Mouse (Mus musculus) heart, embryonic 13.5 days (tissue): ENCODE data around the gene Dlg5. TPM values are rescaled to one million over a fixed set of nuclear protein-coding genes. Genes with fewer than 3 reads are reported as not detected.

ENCODE experiments used
- ATAC-seq: fragments of 200-750 bp; cut with Nextera tagmentation; 2 replicates; pipeline ENCODE4 v1.8.0; 2017; ENCODE audit warnings: moderate TSS enrichment; ENCODE audit not compliant: insufficient number of reproducible peaks, low FRiP score, low TSS enrichment; ENCODE audit errors: extremely low read depth
- H3K27ac ChIP-seq: fragments of 300-500 bp; sonication (generic); replicated peaks from 2 replicates; pipeline ENCODE4 v1.5.1; 2015; ENCODE audit warnings: moderate library complexity, mild to moderate bottlenecking, inconsistent platforms
- H3K27me3 ChIP-seq: fragments of 300-500 bp; sonication (generic); replicated peaks from 2 replicates; pipeline ENCODE4 v1.6.1; 2015; ENCODE audit warnings: mild to moderate bottlenecking, inconsistent platforms
- H3K36me3 ChIP-seq: fragments of 300-500 bp; sonication (generic); 2 replicates; pipeline ENCODE4 v1.6.1; 2015; ENCODE audit warnings: mild to moderate bottlenecking, inconsistent platforms
- H3K4me1 ChIP-seq: fragments of 300-500 bp; sonication (generic); 2 replicates; pipeline ENCODE4 v1.6.1; 2015; ENCODE audit warnings: inconsistent platforms
- H3K4me2 ChIP-seq: fragments of 300-500 bp; sonication (generic); 2 replicates; pipeline ENCODE4 v1.6.1; 2015; ENCODE audit warnings: inconsistent platforms, mild to moderate bottlenecking, moderate library complexity
- H3K4me3 ChIP-seq: fragments of 300-500 bp; sonication (generic); 2 replicates; pipeline ENCODE4 v1.5.1; 2015; ENCODE audit warnings: moderate library complexity, mild to moderate bottlenecking, inconsistent platforms
- H3K9ac ChIP-seq: fragments of 300-500 bp; sonication (generic); 2 replicates; pipeline ENCODE4 v1.6.1; 2015; ENCODE audit warnings: inconsistent platforms, mild to moderate bottlenecking, moderate library complexity
- H3K9me3 ChIP-seq: fragments of 300-500 bp; sonication (generic); 2 replicates; pipeline ENCODE4 v1.6.1; 2016; ENCODE audit warnings: inconsistent platforms
- WGBS: fragments of 180-500 bp; shearing (Covaris S2); methylation state at CpG from one replicate; pipeline ENCODE4 v1.1.7; 2015; ENCODE audit warnings: mixed read lengths; 5-methylcytosine and 5-hydroxymethylcytosine counted together
- polyA plus RNA-seq: library from polyadenylated mRNA; unstranded; fragments of >200 nt; fragmentation: Nextera tagmentation; extraction: Ambion mirVana; gene quantifications from 2 replicates; pipeline ENCODE4 v1.2.1, GENCODE M21; 2015

The Dlg5 gene
- 8.6 and 10.4 TPM in 2 replicates for polyA plus RNA-seq

- peak within 1 kb of the TSS; percentile 97 for H3K4me2 ChIP-seq
- peaks cover 19% of the 10 kb centered on the region for H3K4me1 ChIP-seq
- H3K27ac ChIP-seq = peak within 1 kb of the TSS; percentile 92
- peak; percentile 75 for ATAC-seq
- H3K27me3 ChIP-seq = no peaks in the 10 kb centered on the region
- peak within 1 kb of the TSS; percentile 93 for H3K4me3 ChIP-seq
- no peaks in the 10 kb centered on the region for H3K9me3 ChIP-seq
- peak within 1 kb of the TSS; percentile 97 for H3K9ac ChIP-seq
- H3K36me3 ChIP-seq = peaks cover 20% of the 10 kb centered on the region
- under 1% methylated on average over 80 of the region's 98 CpGs for WGBS
Observed at GRCm38 (mm10) chr14:24245177-24246081, at the start of gene Dlg5. Dlg5 (minus strand) TSS chr14:24245920.

GRCm38 (mm10) chr14:24293631-24294030, 47.9 kb upstream of the Dlg5 start:
- 47% methylated on average over 5 of the region's 5 CpGs for WGBS
- ATAC-seq = no peak

GRCm38 (mm10) chr14:24292914-24293313, 47.2 kb upstream of the Dlg5 start, which contains the start of gene E330034G19Rik:
E330034G19Rik (plus strand) TSS chr14:24293214.
- peaks cover 6% of the 10 kb centered on the region; the same call in 1 of the 2 replicates for H3K4me1 ChIP-seq
- no peaks in the 10 kb centered on the region for H3K27me3 ChIP-seq
- no peak within 1 kb of the TSS for H3K4me3 ChIP-seq
- H3K9ac ChIP-seq = no peak within 1 kb of the TSS
- no peak within 1 kb of the TSS for H3K4me2 ChIP-seq
- 44% methylated on average over 3 of the region's 3 CpGs for WGBS
- H3K27ac ChIP-seq = no peak within 1 kb of the TSS
- no peaks in the 10 kb centered on the region for H3K9me3 ChIP-seq
- ATAC-seq = no peak
- H3K36me3 ChIP-seq = no peaks in the 10 kb centered on the region

More at GRCm38 (mm10) chr14:24293631-24294030, 47.9 kb upstream of the Dlg5 start:
- Histone ChIP-seq H3K27ac (no peak overlapping the region), H3K4me3 (no peak overlapping the region), H3K9me3 (no peaks in the 10 kb centered on the region), H3K27me3 (no peaks in the 10 kb centered on the region), H3K36me3 (no peaks in the 10 kb centered on the region), H3K4me2 (no peak overlapping the region), H3K9ac (no peak overlapping the region), H3K4me1 (peaks cover 6% of the 10 kb centered on the region; the same call in 1 of the 2 replicates)

- H3K36me3 ChIP-seq = no peaks in the 10 kb centered on the region
- no peaks in the 10 kb centered on the region for H3K27me3 ChIP-seq
- no peaks in the 10 kb centered on the region for H3K9me3 ChIP-seq
- H3K4me2 ChIP-seq = no peak overlapping the region
- no peak overlapping the region for H3K9ac ChIP-seq
- H3K4me1 ChIP-seq = peaks cover 10% of the 10 kb centered on the region
- H3K4me3 ChIP-seq = no peak overlapping the region
- no peak for ATAC-seq
- H3K27ac ChIP-seq = no peak overlapping the region
Observed at GRCm38 (mm10) chr14:24290726-24291125, 45.0 kb upstream of the Dlg5 start.

- Histone ChIP-seq H3K4me1 (peaks cover 10% of the 10 kb centered on the region), H3K27me3 (no peaks in the 10 kb centered on the region), H3K4me3 (no peak overlapping the region), H3K36me3 (no peaks in the 10 kb centered on the region), H3K4me2 (no peak overlapping the region), H3K9me3 (no peaks in the 10 kb centered on the region), H3K9ac (no peak overlapping the region), H3K27ac (no peak overlapping the region)
- ATAC-seq = no peak
- 22% methylated on average over 4 of the region's 4 CpGs for WGBS
Observed at GRCm38 (mm10) chr14:24286136-24286535, 40.4 kb upstream of the Dlg5 start.

GRCm38 (mm10) chr14:24282276-24282675, 36.6 kb upstream of the Dlg5 start:
- Histone ChIP-seq H3K9me3 (no peaks in the 10 kb centered on the region), H3K27ac (no peak overlapping the region), H3K9ac (no peak overlapping the region), H3K36me3 (no peaks in the 10 kb centered on the region), H3K4me1 (peaks cover 10% of the 10 kb centered on the region), H3K4me2 (no peak overlapping the region), H3K27me3 (no peaks in the 10 kb centered on the region), H3K4me3 (no peak overlapping the region)
- no peak for ATAC-seq
- 62% methylated on average over 3 of the region's 3 CpGs for WGBS

GRCm38 (mm10) chr14:24281278-24281677, 35.6 kb upstream of the Dlg5 start:
- no peak overlapping the region for H3K27ac ChIP-seq
- no peak overlapping the region for H3K9ac ChIP-seq
- ATAC-seq = no peak
- WGBS = 52% methylated on average over 4 of the region's 4 CpGs
- H3K4me2 ChIP-seq = no peak overlapping the region
- no peaks in the 10 kb centered on the region for H3K36me3 ChIP-seq
- no peak overlapping the region for H3K4me3 ChIP-seq
- no peaks in the 10 kb centered on the region for H3K9me3 ChIP-seq
- no peaks in the 10 kb centered on the region for H3K27me3 ChIP-seq
- H3K4me1 ChIP-seq = peaks cover 10% of the 10 kb centered on the region

- H3K9me3 ChIP-seq = no peaks in the 10 kb centered on the region
- WGBS = 17% methylated on average over 2 of the region's 2 CpGs
- H3K9ac ChIP-seq = no peak overlapping the region
- ATAC-seq = no peak
- H3K4me1 ChIP-seq = no peaks in the 10 kb centered on the region
- no peak overlapping the region for H3K4me3 ChIP-seq
- H3K36me3 ChIP-seq = no peaks in the 10 kb centered on the region
- H3K27ac ChIP-seq = no peak overlapping the region
- H3K4me2 ChIP-seq = no peak overlapping the region
- H3K27me3 ChIP-seq = 0 out of 2 replicates have a peak, but pooled peaks cover 8% of the 10 kb centered on the region
Observed at GRCm38 (mm10) chr14:24275534-24275933, 29.8 kb upstream of the Dlg5 start.

- H3K9me3 ChIP-seq = no peaks in the 10 kb centered on the region
- 52% methylated on average over 2 of the region's 2 CpGs for WGBS
Observed at GRCm38 (mm10) chr14:24273575-24273974, 27.9 kb upstream of the Dlg5 start.

GRCm38 (mm10) chr14:24269571-24269970, 23.9 kb upstream of the Dlg5 start:
- Histone ChIP-seq H3K27ac (no peak overlapping the region), H3K9me3 (no peaks in the 10 kb centered on the region), H3K9ac (no peak overlapping the region), H3K4me2 (no peak overlapping the region), H3K4me3 (no peak overlapping the region), H3K27me3 (0 out of 2 replicates have a peak, but pooled peaks cover 4% of the 10 kb centered on the region), H3K4me1 (no peaks in the 10 kb centered on the region), H3K36me3 (no peaks in the 10 kb centered on the region)
- ATAC-seq = no peak
- 71% methylated on average over 1 of the region's 1 CpGs for WGBS

More at GRCm38 (mm10) chr14:24273575-24273974, 27.9 kb upstream of the Dlg5 start:
- 0 out of 2 replicates have a peak, but pooled peaks cover 8% of the 10 kb centered on the region for H3K27me3 ChIP-seq
- H3K36me3 ChIP-seq = no peaks in the 10 kb centered on the region
- H3K4me1 ChIP-seq = no peaks in the 10 kb centered on the region
- ATAC-seq = no peak
- H3K27ac ChIP-seq = no peak overlapping the region
- H3K4me2 ChIP-seq = no peak overlapping the region
- H3K4me3 ChIP-seq = no peak overlapping the region
- H3K9ac ChIP-seq = no peak overlapping the region

- Histone ChIP-seq H3K4me1 (0 out of 2 replicates have a peak, but pooled peaks cover 5% of the 10 kb centered on the region), H3K4me3 (no peak overlapping the region), H3K36me3 (no peaks in the 10 kb centered on the region), H3K4me2 (no peak overlapping the region), H3K9ac (no peak overlapping the region), H3K27me3 (no peaks in the 10 kb centered on the region), H3K9me3 (no peaks in the 10 kb centered on the region), H3K27ac (no peak overlapping the region)
- 56% methylated on average over 2 of the region's 2 CpGs for WGBS
- ATAC-seq = no peak
Observed at GRCm38 (mm10) chr14:24262915-24263314, 17.2 kb upstream of the Dlg5 start.
